In genomic region chr14:103488659-103489058, GRCm38 (mm10) we compare ENCODE assay signal across 14 mouse cellular contexts. TPM values are rescaled to one million over a fixed set of nuclear protein-coding genes. Genes with fewer than 3 reads are reported as not detected.
DNase-seq lines count a peak whose midpoint lies in the region; ATAC-seq and TF ChIP-seq lines count a peak whose summit lies in the region.
"Had no signal": no experiment of that assay in that cellular context is flagged by ENCODE, and none has a peak within 500 bp of the region (broad histone marks: within the 10 kb centered on the region; RNA-seq: fewer than 3 reads in every experiment).

No protein-coding gene starts in this region.

- no peaks in the 10 kb centered on the region for H3K36me3 ChIP-seq in hindbrain, embryonic 14.5 days (replicated peaks; ENCODE audit: control insufficient read depth, insufficient read depth)
- no peaks in the 10 kb centered on the region for H3K36me3 ChIP-seq in hindbrain, embryonic 12.5 days
- no peaks in the 10 kb centered on the region for H3K36me3 ChIP-seq in midbrain, embryonic 14.5 days (ENCODE audit: control insufficient read depth, insufficient read depth, low read length)
- no peaks in the 10 kb centered on the region for H3K36me3 ChIP-seq in midbrain, embryonic 16.5 days (ENCODE audit: control insufficient read depth, insufficient read depth, low read length)
- no peaks in the 10 kb centered on the region for H3K36me3 ChIP-seq in splenic B cell, adult 2 months (ENCODE audit: control insufficient read depth, insufficient read depth, low read length, poor library complexity, severe bottlenecking)
- H3K36me3 ChIP-seq: G1E; lung, embryonic 15.5 days had no signal

- H3K27ac ChIP-seq in hindbrain, embryonic 14.5 days, result no peak overlapping the region
- H3K27ac ChIP-seq in hindbrain, embryonic 12.5 days, result no peak overlapping the region
- H3K27ac ChIP-seq in midbrain, embryonic 14.5 days (replicated peaks; ENCODE audit: low read depth, low read length), result no peak overlapping the region
- no peak overlapping the region for H3K27ac ChIP-seq in midbrain, embryonic 16.5 days (ENCODE audit: low read length)
- H3K27ac ChIP-seq: lung, embryonic 15.5 days had no signal

- peak; percentile 71 for DNase-seq in hindbrain, embryonic 14.5 days (ENCODE audit: low spot score)
- DNase-seq in midbrain, embryonic 14.5 days, result peak; percentile 64
- peak; percentile 41 for DNase-seq in brain, embryonic 14.5 days (ENCODE audit: low read depth)
- peak; percentile 73 for DNase-seq in splenic B cell, adult 2 months (ENCODE audit: low read depth, low spot score)
- no peak for DNase-seq in embryo, embryonic 9.5 days (ENCODE audit: extremely low spot score)
- no peak for DNase-seq in adrenal gland, postnatal 14 days
- DNase-seq: adrenal gland, adult 2 months; right cerebral cortex, postnatal 4 days had no signal

- no peaks in the 10 kb centered on the region for H3K4me1 ChIP-seq in hindbrain, embryonic 14.5 days (replicated peaks; ENCODE audit: control insufficient read depth, insufficient read depth, low read length)
- no peaks in the 10 kb centered on the region for H3K4me1 ChIP-seq in hindbrain, embryonic 12.5 days
- no peaks in the 10 kb centered on the region for H3K4me1 ChIP-seq in midbrain, embryonic 14.5 days (ENCODE audit: control insufficient read depth, insufficient read depth, low read length)
- H3K4me1 ChIP-seq in midbrain, embryonic 16.5 days (ENCODE audit: control insufficient read depth, insufficient read depth, low read length), result no peaks in the 10 kb centered on the region
- H3K4me1 ChIP-seq: lung, embryonic 15.5 days had no signal

- no peak overlapping the region for H3K4me2 ChIP-seq in hindbrain, embryonic 14.5 days (replicated peaks)
- H3K4me2 ChIP-seq in hindbrain, embryonic 12.5 days (replicated peaks), result no peak overlapping the region
- H3K4me2 ChIP-seq in midbrain, embryonic 14.5 days (ENCODE audit: low read length), result no peak overlapping the region
- no peak overlapping the region for H3K4me2 ChIP-seq in midbrain, embryonic 16.5 days (ENCODE audit: low read length)
- H3K4me2 ChIP-seq: lung, embryonic 15.5 days had no signal

- H3K4me3 ChIP-seq in hindbrain, embryonic 14.5 days (replicated peaks; ENCODE audit: low read length), result no peak overlapping the region
- H3K4me3 ChIP-seq in hindbrain, embryonic 12.5 days, result no peak overlapping the region
- H3K4me3 ChIP-seq in midbrain, embryonic 14.5 days (replicated peaks; ENCODE audit: low read depth, low read length), result no peak overlapping the region
- H3K4me3 ChIP-seq in midbrain, embryonic 16.5 days (ENCODE audit: low read depth, low read length), result no peak overlapping the region
- H3K4me3 ChIP-seq: lung, embryonic 15.5 days; myocyte had no signal

- no peaks in the 10 kb centered on the region for H3K27me3 ChIP-seq in hindbrain, embryonic 14.5 days (ENCODE audit: control insufficient read depth, insufficient read depth, low read length)
- no peaks in the 10 kb centered on the region for H3K27me3 ChIP-seq in hindbrain, embryonic 12.5 days
- H3K27me3 ChIP-seq in midbrain, embryonic 14.5 days (ENCODE audit: control insufficient read depth, insufficient read depth, low read length), result no peaks in the 10 kb centered on the region
- no peaks in the 10 kb centered on the region for H3K27me3 ChIP-seq in midbrain, embryonic 16.5 days (ENCODE audit: control insufficient read depth, insufficient read depth, low read depth, low read length)
- no peaks in the 10 kb centered on the region for H3K27me3 ChIP-seq in splenic B cell, adult 2 months (ENCODE audit: control insufficient read depth, insufficient read depth, low read length, poor library complexity, severe bottlenecking)
- H3K27me3 ChIP-seq: lung, embryonic 15.5 days had no signal

- no peak for ATAC-seq in hindbrain, embryonic 14.5 days (ENCODE audit: low FRiP score)
- ATAC-seq in hindbrain, embryonic 12.5 days (ENCODE audit: low FRiP score), result no peak
- ATAC-seq in midbrain, embryonic 14.5 days (ENCODE audit: low FRiP score, low TSS enrichment), result no peak
- ATAC-seq in midbrain, embryonic 16.5 days, result no peak

- peak; percentile 8; the same call in 1 of the 2 replicates for TF ChIP-seq CTCF in brain, embryonic 14.5 days (IDR thresholded peaks at IDR 0.05; ENCODE audit: borderline replicate concordance, extremely low read depth, insufficient read depth, insufficient read length)

- WGBS in hindbrain, embryonic 14.5 days, result 63% methylated on average over 3 of the region's 3 CpGs
- WGBS in hindbrain, embryonic 12.5 days, result 71% methylated on average over 3 of the region's 3 CpGs
- WGBS in midbrain, embryonic 14.5 days, result 65% methylated on average over 3 of the region's 3 CpGs
- WGBS in midbrain, embryonic 16.5 days, result 65% methylated on average over 3 of the region's 3 CpGs

- TF ChIP-seq POLR2A in brain, embryonic 14.5 days (IDR thresholded peaks at IDR 0.05; ENCODE audit: borderline replicate concordance, extremely low read depth, insufficient read depth, insufficient read length, poor library complexity, severe bottlenecking), result no peak

- H3K9me3 ChIP-seq in hindbrain, embryonic 14.5 days (ENCODE audit: control insufficient read depth, low read length), result peaks cover 18% of the 10 kb centered on the region
- peaks cover 5% of the 10 kb centered on the region; the same call in 1 of the 2 replicates for H3K9me3 ChIP-seq in hindbrain, embryonic 12.5 days (replicated peaks)
- peaks cover 8% of the 10 kb centered on the region; the same call in 1 of the 2 replicates for H3K9me3 ChIP-seq in midbrain, embryonic 14.5 days (ENCODE audit: control insufficient read depth, low read length)
- H3K9me3 ChIP-seq in midbrain, embryonic 16.5 days (replicated peaks; ENCODE audit: control insufficient read depth, low read length, poor library complexity, severe bottlenecking), result no peaks in the 10 kb centered on the region; the same call in 1 of the 2 replicates

- H3K9ac ChIP-seq in hindbrain, embryonic 14.5 days, result no peak overlapping the region
- H3K9ac ChIP-seq in hindbrain, embryonic 12.5 days, result no peak overlapping the region
- no peak overlapping the region for H3K9ac ChIP-seq in midbrain, embryonic 14.5 days (replicated peaks; ENCODE audit: low read length)
- no peak overlapping the region for H3K9ac ChIP-seq in midbrain, embryonic 16.5 days (ENCODE audit: low read depth, low read length)
- H3K9ac ChIP-seq: lung, embryonic 15.5 days had no signal

RNA-seq across cellular contexts. Expression of gene Scel, which starts 24.5 kb away (rescaled TPM):
- 0.10 and 0.36 TPM in 2 replicates for polyA plus RNA-seq in hindbrain, embryonic 14.5 days (2014; fragmentation: Nextera tagmentation; extraction: Ambion mirVana)
- polyA plus RNA-seq in hindbrain, embryonic 12.5 days (2016; fragmentation: Nextera tagmentation; extraction: Ambion mirVana), result 0.12 and 0.21 TPM in 2 replicates
- polyA plus RNA-seq in midbrain, embryonic 14.5 days (2014; fragmentation: Nextera tagmentation; extraction: Ambion mirVana), result 0.08 and 0.20 TPM in 2 replicates
- polyA plus RNA-seq in midbrain, embryonic 16.5 days (2015; fragmentation: Nextera tagmentation; extraction: Ambion mirVana), result 0.16 and 0.34 TPM in 2 replicates
- polyA plus RNA-seq in brain, embryonic 14.5 days (2012; rRNA removed), result 0.38 and 0.55 TPM in 2 replicates
- total RNA-seq in adrenal gland, postnatal 14 days (2021), result 0.15 TPM in 1 of 2 replicates, not detected in the other
- total RNA-seq: G1E had no signal
- polyA plus RNA-seq: G1E; myocyte; testis, adult 2 months had no signal

Comparison
In these comparisons a context has a peak if more than half of its experiments do, and no peak if none do; other contexts are left out.
1. DNase-seq: peak in hindbrain, embryonic 14.5 days (single experiment), midbrain, embryonic 14.5 days (single experiment), brain, embryonic 14.5 days (single experiment) and splenic B cell, adult 2 months (single experiment); none in embryo, embryonic 9.5 days (single experiment) and adrenal gland, postnatal 14 days (single experiment).